Mouse (Mus musculus) neural tube, embryonic 15.5 days (tissue): ENCODE measurements around the gene Mrgpra6. TPM values are rescaled to one million over a fixed set of nuclear protein-coding genes. Genes with fewer than 3 reads are reported as not detected.

Experiments
- ATAC-seq: fragments of 200-750 bp; cut with Nextera tagmentation; 2 replicates; pipeline ENCODE4 v1.8.0; 2017; ENCODE audit warnings: mild to moderate bottlenecking, moderate TSS enrichment, moderate library complexity; ENCODE audit not compliant: low FRiP score
- H3K27ac ChIP-seq: fragments of 300-500 bp; sonication (generic); replicated peaks from 2 replicates; pipeline ENCODE4 v1.5.1; 2015; ENCODE audit warnings: mild to moderate bottlenecking, inconsistent platforms
- H3K27me3 ChIP-seq: fragments of 300-500 bp; sonication (generic); replicated peaks from 2 replicates; pipeline ENCODE4 v1.6.1; 2015; ENCODE audit warnings: inconsistent platforms
- H3K36me3 ChIP-seq: fragments of 300-500 bp; sonication (generic); 2 replicates; pipeline ENCODE4 v1.6.1; 2015; ENCODE audit warnings: inconsistent platforms
- H3K4me1 ChIP-seq: fragments of 300-500 bp; sonication (generic); 2 replicates; pipeline ENCODE4 v1.6.1; 2015; ENCODE audit warnings: inconsistent platforms
- H3K4me2 ChIP-seq: fragments of 300-500 bp; sonication (generic); 2 replicates; pipeline ENCODE4 v1.6.1; 2015; ENCODE audit warnings: inconsistent platforms, mild to moderate bottlenecking, moderate library complexity
- H3K4me3 ChIP-seq: fragments of 300-500 bp; sonication (generic); replicated peaks from 2 replicates; pipeline ENCODE4 v1.5.1; 2015; ENCODE audit warnings: mild to moderate bottlenecking, inconsistent platforms
- H3K9ac ChIP-seq: fragments of 300-500 bp; sonication (generic); replicated peaks from 2 replicates; pipeline ENCODE4 v1.6.1; 2015; ENCODE audit warnings: mild to moderate bottlenecking, inconsistent platforms
- H3K9me3 ChIP-seq: fragments of 300-500 bp; sonication (generic); replicated peaks from 2 replicates; pipeline ENCODE4 v1.6.1; 2016; ENCODE audit warnings: inconsistent platforms
- WGBS: fragments of 180-500 bp; shearing (Covaris S2); methylation state at CpG from one replicate; pipeline ENCODE4 v1.1.7; 2015; ENCODE audit warnings: mixed read lengths; 5-methylcytosine and 5-hydroxymethylcytosine counted together
- polyA plus RNA-seq: library from polyadenylated mRNA; unstranded; fragments of >200 nt; fragmentation: Nextera tagmentation; extraction: Ambion mirVana; gene quantifications from 2 replicates; pipeline ENCODE4 v1.2.1, GENCODE M21; 2015

Gene Mrgpra6
- polyA plus RNA-seq, 1 experiment from 2014 or later, result not detected

DNA sequence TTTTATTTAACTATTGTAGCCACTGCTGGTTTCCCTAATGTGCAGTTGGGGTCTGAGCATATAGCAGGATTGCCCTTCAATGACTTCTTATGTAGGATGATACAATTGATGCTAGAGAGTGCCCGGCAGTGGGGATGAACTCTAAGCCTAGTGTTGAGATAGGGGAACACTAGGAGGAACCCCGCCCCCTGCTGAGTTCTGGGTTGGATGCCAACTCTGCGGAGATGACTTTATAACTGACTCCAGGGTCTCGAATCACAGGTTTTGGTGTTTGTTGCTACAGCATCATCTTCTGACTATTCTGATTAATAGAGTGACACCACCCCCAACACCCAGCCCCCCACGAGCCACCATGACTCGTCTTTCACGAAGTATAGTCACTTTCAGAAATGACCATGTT, 56.4 kb downstream of the Mrgpra6 start:
- H3K9me3 ChIP-seq, result no peaks in the 10 kb centered on the region
- no peak overlapping the region for H3K9ac ChIP-seq
- no peak overlapping the region for H3K27ac ChIP-seq
- H3K36me3 ChIP-seq, result no peaks in the 10 kb centered on the region
- WGBS, result 90% methylated on average over 7 of the region's 7 CpGs
- no peak overlapping the region for H3K4me2 ChIP-seq
- no peak for ATAC-seq
- H3K27me3 ChIP-seq, result 0 out of 2 replicates have a peak, but pooled peaks cover 2% of the 10 kb centered on the region
- no peaks in the 10 kb centered on the region for H3K4me1 ChIP-seq
- no peak overlapping the region for H3K4me3 ChIP-seq

DNA sequence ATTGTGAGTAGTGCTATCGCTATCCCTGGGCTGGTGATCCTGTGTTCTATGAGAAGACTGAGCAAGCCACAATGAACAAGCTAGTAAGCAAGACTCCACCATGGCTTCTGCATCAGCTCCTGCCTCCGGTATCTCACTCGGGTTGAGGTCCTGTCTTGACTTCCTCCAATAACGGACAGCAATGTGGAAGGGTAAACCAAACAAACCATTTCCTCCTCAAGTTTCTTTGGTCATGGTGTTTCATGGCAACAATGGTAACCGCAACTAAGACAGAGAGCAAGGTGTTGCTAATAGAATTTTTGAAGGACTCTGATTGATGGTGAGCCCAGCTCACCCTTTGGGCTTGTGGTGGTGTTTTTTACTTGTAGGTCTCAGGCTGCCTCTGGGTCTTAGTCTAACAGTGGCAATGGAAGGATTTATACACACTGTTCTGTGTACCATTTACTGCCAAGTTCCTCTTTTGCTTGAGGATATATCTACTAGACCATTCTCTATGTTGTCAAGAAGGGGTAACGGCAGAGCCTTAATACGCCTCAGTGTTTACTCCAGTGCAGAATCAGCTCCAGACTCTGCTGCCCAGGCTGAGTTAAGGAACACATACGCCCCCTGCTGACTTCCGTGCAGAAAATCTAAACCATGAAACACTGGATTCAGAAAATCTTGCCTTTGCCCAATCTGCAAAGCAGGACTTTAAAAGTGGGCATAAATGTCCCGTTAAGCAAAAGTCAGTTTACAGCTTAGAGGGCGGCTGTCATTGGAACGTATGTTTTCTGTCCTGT, 58.5 kb downstream of the Mrgpra6 start:
- 60% methylated on average over 12 of the region's 12 CpGs for WGBS

DNA sequence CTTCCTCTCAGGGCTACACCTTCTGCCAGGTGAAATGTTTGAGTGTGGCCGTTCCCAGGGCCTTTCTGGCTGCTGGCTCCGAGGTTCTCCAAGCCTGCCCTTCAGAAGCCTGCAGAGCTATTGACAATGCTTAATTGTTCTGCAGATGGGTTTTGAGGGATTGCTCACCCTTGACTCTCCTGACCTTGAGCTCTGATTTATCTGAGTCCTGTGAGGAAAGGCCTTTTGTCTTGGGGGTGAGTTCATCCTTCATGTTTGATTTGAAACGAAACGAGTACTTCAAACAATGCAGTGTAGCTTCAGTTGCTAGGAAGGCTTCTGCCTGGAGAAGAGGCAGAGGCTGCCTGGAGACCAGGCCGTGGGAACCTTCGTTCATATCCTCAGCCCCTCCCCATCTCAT, 60.4 kb downstream of the Mrgpra6 start:
- no peak for ATAC-seq
- 16% methylated on average over 6 of the region's 6 CpGs for WGBS
- no peaks in the 10 kb centered on the region for H3K4me1 ChIP-seq
- no peaks in the 10 kb centered on the region for H3K27me3 ChIP-seq
- H3K27ac ChIP-seq, result no peak overlapping the region
- H3K36me3 ChIP-seq, result no peaks in the 10 kb centered on the region
- H3K4me2 ChIP-seq, result no peak overlapping the region
- no peaks in the 10 kb centered on the region for H3K9me3 ChIP-seq
- no peak overlapping the region for H3K9ac ChIP-seq
- H3K4me3 ChIP-seq, result no peak overlapping the region

More for the DNA sequence above, 58.5 kb downstream of the Mrgpra6 start:
- Histone ChIP-seq H3K9me3 (no peaks in the 10 kb centered on the region), H3K27ac (no peak overlapping the region), H3K4me2 (no peak overlapping the region), H3K4me1 (no peaks in the 10 kb centered on the region), H3K4me3 (no peak overlapping the region), H3K27me3 (0 out of 2 replicates have a peak, but pooled peaks cover 2% of the 10 kb centered on the region), H3K9ac (no peak overlapping the region), H3K36me3 (no peaks in the 10 kb centered on the region)
- no peak for ATAC-seq

DNA sequence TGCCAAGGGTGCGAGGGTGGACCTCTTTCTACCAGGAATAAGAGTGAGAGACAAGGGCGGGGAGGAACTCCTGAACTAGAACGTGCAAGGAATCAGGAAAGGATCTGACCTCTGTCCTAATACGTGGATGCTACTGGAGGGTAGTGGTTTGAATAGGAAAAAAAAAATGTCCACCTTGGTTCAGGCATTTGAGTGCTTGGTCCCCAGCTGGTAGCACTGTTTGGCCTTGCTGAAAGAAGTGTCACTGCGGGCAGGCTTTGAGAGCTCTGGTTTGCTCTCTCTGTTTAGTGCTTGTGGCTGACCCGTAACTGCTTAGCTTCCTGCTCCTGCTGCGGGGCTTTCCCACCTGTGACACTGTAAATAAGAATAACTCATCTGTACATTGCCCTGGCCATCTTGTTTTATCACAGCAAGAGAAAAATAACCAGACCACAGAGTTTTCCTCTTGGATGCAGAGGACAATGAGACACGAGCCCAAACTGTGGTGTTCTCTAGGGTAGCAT, 64.8 kb downstream of the Mrgpra6 start:
- Histone ChIP-seq H3K9ac (no peak overlapping the region), H3K9me3 (no peaks in the 10 kb centered on the region), H3K36me3 (no peaks in the 10 kb centered on the region), H3K4me2 (no peak overlapping the region), H3K27ac (no peak overlapping the region), H3K4me1 (0 out of 2 replicates have a peak, but pooled peaks cover under 1% of the 10 kb centered on the region), H3K27me3 (peaks cover 1% of the 10 kb centered on the region; the same call in 1 of the 2 replicates), H3K4me3 (no peak overlapping the region)
- no peak for ATAC-seq
- WGBS, result 81% methylated on average over 8 of the region's 8 CpGs

Other genes starting within 250 kb of the Mrgpra6 start
- gene Uevld, start 246.4 kb downstream of the Mrgpra6 start, polyA plus RNA-seq, result 4.3 and 5.2 TPM in 2 replicates
- gene Gm9999, start 221.3 kb downstream of the Mrgpra6 start, polyA plus RNA-seq, result not detected in 2 replicates
- 7.3 and 8.7 TPM in 2 replicates for gene Spty2d1, start 196.5 kb downstream of the Mrgpra6 start, polyA plus RNA-seq
- gene Tmem86a, start 154.3 kb downstream of the Mrgpra6 start, polyA plus RNA-seq, result 25.3 and 25.4 TPM in 2 replicates
- 163 and 187 TPM in 2 replicates for gene Ptpn5, start 71.2 kb downstream of the Mrgpra6 start, polyA plus RNA-seq
- gene Mrgpra9, start 47.9 kb upstream of the Mrgpra6 start, polyA plus RNA-seq, result not detected in 2 replicates
- gene Mrgpra1, start 149.3 kb upstream of the Mrgpra6 start, polyA plus RNA-seq, result 0.22 and 0.88 TPM in 2 replicates
- not detected in 2 replicates for gene Mrgpra2a, start 247.2 kb upstream of the Mrgpra6 start, polyA plus RNA-seq